Mouse (Mus musculus): ENCODE measurements around the gene Trank1.

Trank1 gene

DNA sequence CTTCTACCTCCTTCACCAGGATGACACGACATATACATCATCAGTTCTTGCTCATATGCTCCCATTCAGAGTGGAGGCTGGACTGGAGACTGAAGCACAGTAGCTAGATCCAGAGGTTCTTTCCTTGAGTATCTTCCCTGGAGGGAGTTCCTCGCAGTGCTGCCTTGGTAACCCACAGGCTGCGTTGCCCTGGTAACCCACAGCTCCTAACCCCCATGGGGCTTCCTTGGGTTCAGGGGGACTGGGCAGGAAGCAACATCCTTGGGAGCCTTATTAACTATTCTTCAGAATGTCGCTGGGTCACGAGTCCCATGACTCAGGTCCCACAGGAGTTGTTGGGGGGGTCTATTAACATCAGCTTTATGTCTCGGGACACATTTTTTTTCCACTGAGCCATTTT is 113.6 kb downstream of the Trank1 start:
- DNase-seq (ENCODE audit: low spot score), result peak; percentile 10

DNA sequence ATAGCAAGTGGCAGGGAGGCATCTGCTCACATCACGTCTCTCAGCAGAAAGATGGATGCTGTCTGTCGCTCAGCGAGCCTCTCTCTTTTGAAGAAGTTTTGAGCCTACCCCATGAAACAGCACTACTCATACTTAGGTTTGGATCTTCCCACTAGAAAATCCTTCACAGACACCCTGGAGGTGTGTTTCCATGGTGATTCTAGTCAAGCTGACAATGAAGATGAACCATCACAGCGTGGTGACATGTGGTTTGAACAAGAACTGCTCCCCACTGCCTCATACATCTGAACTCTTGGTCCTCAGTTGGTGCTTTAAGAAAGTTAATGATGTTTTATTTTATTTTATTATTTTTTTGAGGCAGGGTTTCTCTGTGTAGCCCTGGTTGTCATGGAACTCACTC is 114.4 kb downstream of the Trank1 start:
- DNase-seq (ENCODE audit: low spot score), result no peak

DNA sequence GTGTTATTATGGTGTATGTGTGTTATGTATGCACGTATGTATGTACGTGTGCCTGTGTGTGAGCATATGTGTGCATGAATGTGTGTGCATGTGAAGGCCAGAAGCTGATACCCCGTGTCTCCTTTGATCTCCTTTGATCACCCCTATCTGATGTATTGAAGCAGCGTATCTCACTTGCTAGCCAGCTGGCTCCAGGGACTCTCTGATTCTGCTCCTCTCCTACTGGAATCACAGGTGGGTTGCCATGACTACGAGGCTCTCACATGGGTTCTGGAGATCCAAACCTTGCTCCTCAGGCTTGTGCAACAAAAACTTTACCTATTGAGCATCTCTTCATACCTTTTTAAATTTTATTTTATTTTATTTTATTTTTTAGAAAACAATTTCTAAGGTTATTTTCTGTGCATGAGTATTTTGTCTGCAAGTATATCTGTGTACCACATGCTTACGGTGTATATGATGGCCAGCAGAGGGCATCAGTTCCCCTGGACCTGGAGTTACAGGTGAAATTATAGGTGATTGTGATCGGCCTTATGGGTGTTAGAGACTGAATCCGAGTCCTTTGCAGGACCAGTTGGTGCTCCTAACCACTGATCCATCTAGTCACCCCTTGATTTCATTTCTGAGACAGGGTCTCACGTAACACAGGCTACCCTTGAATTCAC is 116.5 kb downstream of the Trank1 start:
- DNase-seq (ENCODE audit: low spot score), result no peak

DNA sequence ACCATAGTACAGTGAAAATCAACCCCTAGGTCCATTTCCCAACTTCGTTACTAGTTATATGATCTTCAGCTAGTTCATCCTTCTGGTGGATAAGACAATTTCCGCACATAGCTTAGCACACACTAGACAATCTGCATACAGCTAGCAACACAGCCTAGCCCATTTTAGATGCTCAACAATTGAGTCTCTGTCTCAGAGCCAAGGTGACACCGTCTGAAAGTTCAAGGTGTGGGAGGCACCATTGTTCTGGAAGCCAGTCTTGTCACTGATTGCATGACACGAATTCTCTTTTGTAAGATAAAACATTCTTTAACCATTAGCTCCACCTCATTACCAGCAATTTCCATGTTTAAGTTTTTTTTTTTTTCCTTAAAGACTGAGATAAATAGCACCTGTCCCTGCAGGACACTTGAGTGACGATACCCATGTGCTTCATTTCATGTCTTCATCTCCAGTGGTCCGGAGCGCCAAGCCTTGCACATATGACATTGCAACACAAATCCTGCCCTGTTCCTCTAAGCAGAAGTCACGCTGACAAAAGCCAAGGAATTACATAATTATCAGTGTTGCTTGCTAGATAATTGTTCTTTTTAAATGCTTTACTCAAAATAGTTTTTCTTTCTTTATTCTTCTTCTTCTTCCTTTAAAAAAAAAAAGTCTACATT is 117.3 kb downstream of the Trank1 start:
- DNase-seq (ENCODE audit: low spot score), result no peak

DNA sequence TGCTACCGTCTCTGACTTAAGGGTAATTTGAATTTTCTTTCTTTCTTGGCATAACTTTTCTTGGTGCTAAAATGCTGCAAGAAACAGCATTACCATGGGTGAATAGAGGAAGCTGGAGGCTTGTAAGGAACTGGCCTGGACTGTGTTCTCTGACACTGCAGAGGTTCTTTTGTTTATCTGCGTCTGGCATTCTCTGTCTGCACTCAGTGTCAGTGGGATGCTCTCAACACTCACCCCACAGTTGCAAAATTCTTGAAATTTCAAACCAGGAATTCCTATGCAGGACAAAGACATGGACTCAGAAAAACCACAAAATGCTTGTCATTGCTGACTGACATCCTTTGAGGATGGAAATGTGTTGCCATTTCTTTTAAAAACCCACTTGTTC is 117.8 kb downstream of the Trank1 start:
- DNase-seq (ENCODE audit: low spot score), result no peak

DNA sequence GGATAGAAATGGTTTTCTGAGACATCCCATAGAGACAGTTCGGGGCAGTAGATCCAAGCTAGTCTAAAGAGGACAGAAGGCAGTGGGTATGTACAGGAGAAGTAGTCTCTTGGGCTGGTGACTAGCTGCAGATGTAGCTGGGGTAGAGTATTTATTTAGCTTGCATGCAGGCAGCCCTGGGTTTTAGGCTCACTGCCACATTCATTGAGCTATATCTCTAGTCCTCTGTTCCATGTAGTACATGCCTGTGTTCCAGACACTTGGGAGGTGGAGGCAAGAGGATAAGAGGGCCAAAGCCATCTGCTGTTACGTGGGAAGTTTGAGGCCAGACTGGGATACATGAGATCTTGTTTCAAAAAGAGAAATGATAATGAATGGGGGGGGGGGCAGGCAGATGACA is 123.9 kb downstream of the Trank1 start:
- no peak for DNase-seq (ENCODE audit: low spot score)

DNA sequence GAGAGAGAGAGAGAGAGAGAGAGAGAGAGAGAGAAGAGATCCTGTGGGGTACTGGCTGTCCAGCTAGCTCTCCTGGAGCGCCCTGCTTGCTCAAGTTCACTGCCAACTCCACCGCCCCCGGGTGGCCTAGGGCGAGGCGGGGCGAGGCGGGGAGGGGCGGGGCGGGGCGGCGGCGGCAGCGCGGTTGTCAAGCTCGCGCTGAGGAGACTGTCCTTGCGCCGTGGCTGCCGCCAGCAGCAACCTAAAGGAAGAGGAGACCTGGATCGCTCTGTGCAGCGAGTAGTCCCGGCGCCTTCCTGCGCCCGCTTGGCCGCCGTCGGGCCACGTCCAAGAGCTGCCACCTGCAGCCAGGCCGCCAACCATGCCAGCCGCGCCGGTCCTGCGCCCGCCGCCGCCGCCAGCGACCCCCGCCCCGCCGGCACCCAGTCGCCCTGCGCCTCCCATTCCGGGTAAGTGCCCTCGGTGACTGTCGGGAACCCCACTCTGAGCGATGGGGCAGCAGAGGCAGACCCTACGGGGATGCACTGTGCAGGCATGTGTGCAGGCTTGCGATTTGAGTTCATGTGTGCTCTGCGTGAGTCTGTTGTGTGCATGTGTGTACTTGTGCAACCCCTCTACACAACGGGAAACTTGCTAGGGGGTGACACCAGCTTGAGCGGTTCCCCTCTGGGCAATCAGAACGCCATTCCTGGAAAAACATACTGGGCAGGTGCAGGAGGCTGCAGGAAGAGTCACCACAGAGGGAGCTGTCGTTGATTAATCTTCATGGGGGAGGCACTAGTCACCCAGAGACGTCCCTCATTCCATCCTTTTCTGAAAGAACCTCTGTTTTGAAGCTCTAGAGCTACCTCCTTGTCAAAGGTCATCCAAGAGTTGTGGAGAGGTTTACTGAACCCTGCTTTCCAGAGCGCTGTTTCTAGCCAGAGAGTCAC is 127.6 kb downstream of the Trank1 start, which contains the start of gene Dclk3:
Dclk3 (plus strand) TSS at position 178 of the 932 bp plus-strand sequence.
- DNase-seq (ENCODE audit: low spot score), result peak; percentile 27

DNA sequence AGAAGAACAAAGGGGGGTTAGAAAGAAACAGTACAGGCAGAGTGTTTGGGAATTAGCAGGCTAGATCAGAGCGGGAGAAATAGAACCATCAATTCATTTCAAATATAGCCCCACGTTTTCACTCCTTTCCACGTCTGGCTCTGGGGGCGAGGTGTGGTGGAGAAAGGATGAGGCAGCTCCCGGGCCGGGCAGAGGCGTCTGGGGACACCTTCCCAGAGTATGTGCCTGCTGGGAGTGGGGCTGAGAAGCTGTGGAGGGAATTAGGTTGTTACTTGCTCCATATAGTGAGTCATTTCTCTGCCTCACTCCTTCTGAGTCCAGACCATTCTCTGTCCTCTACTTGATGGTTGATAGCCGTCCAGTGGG is 128.3 kb downstream of the Trank1 start:
- DNase-seq (ENCODE audit: low spot score), result no peak

DNA sequence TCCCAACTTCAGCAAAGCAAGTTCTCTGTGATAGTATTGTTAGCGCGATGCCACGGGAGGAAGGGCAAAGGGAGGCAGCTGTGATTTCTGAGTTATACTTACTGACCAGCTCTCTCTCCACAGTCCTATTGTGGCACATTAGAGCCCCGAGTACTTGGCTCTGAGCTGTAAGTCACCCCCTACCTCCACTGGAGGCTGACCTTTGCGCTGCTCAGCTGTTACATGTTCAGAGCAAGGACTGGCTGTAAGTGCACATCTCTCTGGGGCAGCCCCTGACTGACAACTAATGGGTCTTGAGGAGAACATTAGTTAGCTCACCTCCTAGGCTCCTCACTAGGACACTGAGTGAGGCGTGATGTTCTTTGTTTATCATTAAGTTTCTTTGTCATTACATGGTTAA is 128.9 kb downstream of the Trank1 start:
- no peak for DNase-seq (ENCODE audit: low spot score)

DNA sequence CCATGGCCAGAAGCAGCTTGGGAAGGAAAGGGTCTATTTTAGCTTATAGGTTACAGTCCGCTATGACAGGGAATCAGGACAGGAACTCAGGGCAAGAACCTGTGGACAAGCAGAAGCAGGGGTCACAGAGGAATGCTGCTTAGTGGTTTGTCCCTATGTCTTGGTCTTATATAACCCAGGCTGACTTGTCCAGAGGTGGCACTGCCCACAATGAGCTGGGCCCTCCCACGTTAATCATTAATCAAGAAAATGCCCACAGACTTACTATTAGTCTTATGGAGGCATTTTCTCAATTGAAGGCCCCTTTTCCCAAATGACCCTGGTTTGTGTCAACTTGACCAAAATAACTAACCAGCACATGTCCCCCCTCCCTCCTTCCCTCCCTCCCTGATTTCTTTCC is 129.6 kb downstream of the Trank1 start:
- no peak for DNase-seq (ENCODE audit: low spot score)
